Mouse (Mus musculus) lung, postnatal 0 days (tissue): Measurements from ENCODE around the gene Tob1. TPM values are rescaled to one million over a fixed set of nuclear protein-coding genes. Genes with fewer than 3 reads are reported as not detected.

ENCODE experiments used
- ATAC-seq: fragments of 200-750 bp; cut with Nextera tagmentation; 2 replicates; pipeline ENCODE4 v1.8.0; 2017; ENCODE audit warnings: moderate library complexity
- DNase-seq: peaks from one replicate; pipeline ENCODE4 v3.0.0-alpha.2; 2016; ENCODE audit warnings: low spot score
- H3K27ac ChIP-seq: fragments of 300-500 bp; sonication (generic); 2 replicates; pipeline ENCODE4 v1.5.1; 2014; ENCODE audit warnings: antibody characterized with exemption, mild to moderate bottlenecking, low read length, mixed read lengths
- H3K27me3 ChIP-seq: fragments of 300-500 bp; sonication (generic); replicated peaks from 2 replicates; pipeline ENCODE4 v1.6.1; 2014; ENCODE audit warnings: low read length, mixed read lengths; ENCODE audit not compliant: insufficient read depth
- H3K36me3 ChIP-seq: fragments of 300-500 bp; sonication (generic); 2 replicates; pipeline ENCODE4 v1.6.1; 2014; ENCODE audit warnings: low read length, mixed read lengths; ENCODE audit not compliant: insufficient read depth
- H3K4me1 ChIP-seq: fragments of 300-500 bp; sonication (generic); 2 replicates; pipeline ENCODE4 v1.6.1; 2014; ENCODE audit warnings: antibody characterized with exemption, low read depth, low read length, mixed read lengths; ENCODE audit not compliant: insufficient read depth
- H3K4me2 ChIP-seq: fragments of 300-500 bp; sonication (generic); replicated peaks from 2 replicates; pipeline ENCODE4 v1.6.1; 2014; ENCODE audit warnings: low read depth, mild to moderate bottlenecking, low read length, moderate library complexity, mixed read lengths
- H3K4me3 ChIP-seq: fragments of 300-500 bp; sonication (generic); 2 replicates; pipeline ENCODE4 v1.5.1; 2014; ENCODE audit warnings: low read depth, low read length
- H3K9ac ChIP-seq: fragments of 300-500 bp; sonication (generic); replicated peaks from 2 replicates; pipeline ENCODE4 v1.6.1; 2014; ENCODE audit warnings: low read depth, mild to moderate bottlenecking
- H3K9me3 ChIP-seq: fragments of 300-500 bp; sonication (generic); 2 replicates; pipeline ENCODE4 v1.6.1; 2016; ENCODE audit warnings: low read length, mixed read lengths
- CTCF ChIP-seq: IDR thresholded peaks from 2 replicates; pipeline ENCODE4 v1.5.1; 2016; ENCODE audit warnings: antibody characterized with exemption, mild to moderate bottlenecking
- EP300 ChIP-seq: IDR thresholded peaks from 2 replicates; pipeline ENCODE4 v1.6.1; 2016; ENCODE audit warnings: antibody characterized with exemption, mild to moderate bottlenecking, control low read depth
- WGBS: fragments of 180-500 bp; shearing (Covaris S2); extraction: QIAGEN DNeasy Blood & Tissue Kit; methylation state at CpG from one replicate; pipeline ENCODE4 v1.1.7; 2014; 5-methylcytosine and 5-hydroxymethylcytosine counted together
- polyA plus RNA-seq: library from polyadenylated mRNA; unstranded; fragments of >200 nt; fragmentation: Nextera tagmentation; extraction: Ambion mirVana; gene quantifications from 2 replicates; pipeline ENCODE4 v1.2.1, GENCODE M21; 2015

Tob1 gene
- polyA plus RNA-seq, 1 experiment from 2014 or later: 46.0 TPM

- no peaks in the 10 kb centered on the region for H3K4me1 ChIP-seq
- H3K27ac ChIP-seq: no peak overlapping the region
- no peaks in the 10 kb centered on the region for H3K36me3 ChIP-seq
- no peak overlapping the region for H3K4me3 ChIP-seq
- ATAC-seq (no peak), DNase-seq (no peak)
- no peak overlapping the region for H3K9ac ChIP-seq
- WGBS: 56% methylated on average over 4 of the region's 4 CpGs
- no peaks in the 10 kb centered on the region for H3K27me3 ChIP-seq
- H3K4me2 ChIP-seq: no peak overlapping the region
- no peak for TF ChIP-seq EP300
- TF ChIP-seq CTCF: no peak
- H3K9me3 ChIP-seq: no peaks in the 10 kb centered on the region
Observed at GRCm38 (mm10) chr11:94259814-94260213, 48.6 kb downstream of the Tob1 start.

GRCm38 (mm10) chr11:94261585-94262370, 50.5 kb downstream of the Tob1 start:
- WGBS: 59% methylated on average over 6 of the region's 6 CpGs
- Histone ChIP-seq H3K9ac (no peak overlapping the region), H3K9me3 (no peaks in the 10 kb centered on the region), H3K4me3 (no peak overlapping the region), H3K27ac (no peak overlapping the region), H3K36me3 (no peaks in the 10 kb centered on the region), H3K4me1 (no peaks in the 10 kb centered on the region), H3K4me2 (no peak overlapping the region), H3K27me3 (no peaks in the 10 kb centered on the region)
- ATAC-seq (no peak), DNase-seq (no peak)
- TF ChIP-seq CTCF: no peak
- TF ChIP-seq EP300: no peak

Other genes with a start within 250 kb of the Tob1 start
- 91.0 and 120 TPM in 2 replicates for gene Gm20390, start 243.2 kb upstream of the Tob1 start, polyA plus RNA-seq
- 35.2 and 42.4 TPM in 2 replicates for gene Nme1, start 242.9 kb upstream of the Tob1 start, polyA plus RNA-seq
- 77.9 and 87.4 TPM in 2 replicates for gene Spag9, start 215.4 kb upstream of the Tob1 start, polyA plus RNA-seq
- gene Wfikkn2, start 34.6 kb downstream of the Tob1 start, polyA plus RNA-seq: 0.46 and 0.60 TPM in 2 replicates
- not detected in 2 replicates for gene Gm21885, start 70.4 kb downstream of the Tob1 start, polyA plus RNA-seq
- 79.4 and 84.0 TPM in 2 replicates for gene Luc7l3, start 110.5 kb downstream of the Tob1 start, polyA plus RNA-seq
- gene Ankrd40, start 116.5 kb downstream of the Tob1 start, polyA plus RNA-seq: 33.3 and 33.6 TPM in 2 replicates
- 8.7 and 10.4 TPM in 2 replicates for gene Abcc3, start 181.5 kb downstream of the Tob1 start, polyA plus RNA-seq